Mouse (Mus musculus): Measurements from ENCODE around the gene Ptpa.

Ptpa gene

DNA sequence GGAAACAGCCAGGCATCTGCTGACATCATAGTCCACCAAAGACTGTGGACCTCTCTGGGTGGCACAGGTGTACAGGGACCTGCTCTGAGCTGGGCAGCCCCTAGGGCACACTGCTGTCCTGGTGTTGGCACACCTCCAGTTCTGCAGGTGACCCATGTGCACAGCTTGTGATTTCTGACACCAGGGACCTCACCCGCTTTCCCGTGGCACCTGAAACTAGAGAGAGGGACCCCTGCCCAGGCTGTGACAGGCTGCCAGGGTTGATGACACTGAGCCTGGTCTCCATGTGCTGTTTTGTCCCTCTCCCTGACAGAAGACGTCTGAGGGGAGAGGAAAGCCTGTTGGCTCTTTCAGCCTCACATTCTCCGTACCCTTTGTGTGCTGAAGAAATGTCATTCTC, 22.0 kb downstream of the Ptpa start:
- no peak for DNase-seq (ENCODE audit: low spot score)

DNA sequence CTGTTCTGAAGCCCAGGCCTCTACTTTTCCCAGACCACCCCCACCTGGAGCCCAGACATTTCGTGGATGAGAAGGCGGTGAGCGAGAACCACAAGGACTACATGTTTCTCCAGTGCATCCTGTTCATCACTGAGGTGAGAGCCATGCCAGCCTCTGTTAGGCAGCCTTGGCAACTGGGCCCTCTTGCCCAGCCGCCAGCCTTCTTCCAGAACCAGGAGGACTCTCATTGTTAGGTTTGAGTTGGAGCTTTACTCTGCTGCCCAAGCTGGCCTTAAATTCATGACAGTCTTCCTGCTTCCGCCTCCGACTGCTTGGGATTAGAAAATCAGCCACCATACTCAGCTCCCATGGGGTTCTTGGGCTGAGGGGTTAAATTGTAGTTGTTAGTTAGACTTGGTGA, 23.8 kb downstream of the Ptpa start:
- no peak for DNase-seq (ENCODE audit: low spot score)

DNA sequence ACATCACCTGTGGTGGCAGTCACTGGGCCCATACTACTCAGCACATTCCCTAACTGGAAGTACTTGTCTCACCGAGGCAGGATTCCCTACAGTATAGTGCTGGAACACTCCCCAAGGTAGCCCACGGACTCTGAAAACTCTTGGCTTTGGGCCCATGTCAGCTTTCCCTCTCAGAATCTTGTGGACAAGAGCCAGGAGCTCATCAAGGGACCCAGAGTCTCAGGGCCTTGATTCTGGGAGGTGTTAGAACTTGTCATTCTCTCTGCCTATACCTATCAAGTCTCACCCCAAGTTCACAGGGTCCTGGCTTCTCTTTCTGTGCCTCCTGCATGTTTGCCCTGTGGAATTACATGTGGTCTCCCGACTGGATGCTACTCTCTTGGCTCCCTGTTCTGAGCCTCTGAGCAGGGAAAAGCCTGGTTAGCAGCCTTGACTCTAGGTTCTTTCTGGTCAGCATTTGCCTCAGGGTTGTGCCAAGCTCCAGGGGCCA, 24.4 kb downstream of the Ptpa start:
- DNase-seq (ENCODE audit: low spot score): no peak

DNA sequence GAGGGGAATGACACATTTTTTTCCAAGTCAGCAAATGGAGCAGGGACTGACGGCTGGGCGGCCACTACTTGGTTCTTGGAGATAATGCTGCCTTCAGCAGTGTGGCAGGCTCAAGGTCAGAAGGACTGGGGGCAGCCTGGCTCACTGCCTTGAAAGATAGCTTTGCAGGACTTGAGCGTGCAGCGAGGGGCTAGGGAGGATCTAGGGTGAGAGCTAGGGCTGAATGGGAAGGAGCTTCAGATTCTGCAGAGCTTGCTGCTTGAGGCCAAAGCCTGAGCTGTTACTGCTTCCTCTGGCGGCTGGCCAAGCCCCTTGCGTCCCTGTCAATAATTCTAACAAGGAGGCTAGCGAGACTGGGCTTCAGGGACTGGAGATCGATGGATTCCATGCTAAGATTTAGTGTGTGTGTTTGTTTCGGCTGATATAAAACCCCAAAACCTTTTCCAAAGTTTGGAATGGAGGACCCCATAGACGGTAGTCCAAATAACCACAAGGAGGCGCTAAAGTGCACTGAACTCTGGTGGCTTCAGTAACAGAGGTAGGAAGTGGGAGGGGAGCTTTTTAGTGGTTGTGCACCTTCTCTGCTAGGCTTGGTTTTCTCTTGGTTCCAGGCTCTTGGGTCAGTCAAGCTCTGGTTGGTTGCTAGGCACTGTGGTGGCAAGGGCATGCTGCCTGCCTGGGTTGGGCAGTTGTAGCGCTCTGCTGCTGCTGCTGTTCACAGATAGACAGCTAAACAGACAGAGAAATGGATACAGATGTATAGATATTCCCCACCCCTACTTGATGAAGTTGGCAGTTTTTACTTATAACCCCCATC, 25.1 kb downstream of the Ptpa start:
- DNase-seq (ENCODE audit: low spot score): peak; percentile 68

DNA sequence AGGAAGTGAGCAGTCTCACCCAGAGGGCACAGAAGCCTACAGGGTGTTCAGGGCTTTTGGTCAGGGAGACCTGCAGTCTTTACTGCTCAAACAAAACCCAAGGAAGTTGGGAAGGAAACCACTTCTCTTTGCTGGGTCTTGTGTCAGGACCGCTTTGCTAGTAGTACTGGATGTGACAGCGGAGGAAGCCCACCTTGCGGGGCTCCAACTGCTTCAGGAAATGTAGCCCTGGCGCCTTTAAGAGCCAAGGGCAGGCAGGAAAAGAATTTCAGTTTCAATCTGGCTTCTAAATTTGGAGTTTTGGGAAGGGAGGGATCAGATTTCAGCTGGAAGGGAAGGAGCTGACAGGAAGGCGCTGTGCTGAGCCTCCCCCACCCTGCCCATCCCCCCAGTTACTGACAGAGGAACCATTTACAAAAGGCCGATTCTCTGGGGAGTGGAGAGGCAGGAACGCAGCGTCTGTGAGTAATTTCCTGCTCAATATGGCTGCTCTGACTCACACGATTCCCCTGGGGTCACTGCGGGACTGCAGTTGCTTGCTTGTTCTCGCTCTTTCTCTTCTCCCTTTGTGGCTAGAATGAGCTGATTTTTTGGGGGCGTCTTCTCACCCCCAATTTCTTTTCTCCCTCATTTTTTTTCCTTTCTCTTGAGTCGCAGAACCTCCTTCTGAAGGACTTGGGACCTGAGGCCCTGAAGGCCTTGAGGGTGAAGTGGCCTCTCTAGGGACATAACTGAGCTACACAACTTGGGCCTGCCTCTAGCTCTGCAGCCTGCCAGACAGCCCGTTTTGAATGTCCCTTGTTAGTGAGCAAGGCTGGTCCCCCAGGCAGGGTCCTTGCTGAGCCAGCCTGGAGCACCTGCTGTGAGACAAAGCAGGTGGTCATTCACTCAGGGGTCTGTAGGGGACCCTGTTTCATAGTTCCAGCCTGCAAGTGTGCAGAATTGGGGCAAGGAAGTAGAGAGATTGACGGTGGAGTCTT, 26.0 kb downstream of the Ptpa start:
- DNase-seq (ENCODE audit: low spot score): peak; percentile 76

DNA sequence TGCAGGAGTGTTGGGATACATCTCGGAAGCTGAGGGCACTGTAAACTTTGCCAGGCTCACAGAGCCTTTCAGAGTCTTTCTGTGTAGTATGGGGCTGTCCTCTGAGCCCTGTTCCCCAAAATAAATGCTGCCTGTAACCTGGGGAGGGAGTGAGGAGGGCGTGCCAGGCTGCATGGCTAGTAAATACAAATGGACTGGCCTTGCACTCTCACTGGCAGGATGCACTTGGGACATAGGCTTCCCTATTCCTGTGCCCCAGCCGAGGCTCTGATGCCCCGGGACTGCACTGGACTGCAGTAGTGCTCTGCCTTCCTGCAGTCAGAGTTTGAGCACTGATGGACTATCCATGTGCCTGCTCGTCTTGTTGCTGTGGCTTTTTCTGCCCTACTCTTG, 26.7 kb downstream of the Ptpa start:
- no peak for DNase-seq (ENCODE audit: low spot score)

DNA sequence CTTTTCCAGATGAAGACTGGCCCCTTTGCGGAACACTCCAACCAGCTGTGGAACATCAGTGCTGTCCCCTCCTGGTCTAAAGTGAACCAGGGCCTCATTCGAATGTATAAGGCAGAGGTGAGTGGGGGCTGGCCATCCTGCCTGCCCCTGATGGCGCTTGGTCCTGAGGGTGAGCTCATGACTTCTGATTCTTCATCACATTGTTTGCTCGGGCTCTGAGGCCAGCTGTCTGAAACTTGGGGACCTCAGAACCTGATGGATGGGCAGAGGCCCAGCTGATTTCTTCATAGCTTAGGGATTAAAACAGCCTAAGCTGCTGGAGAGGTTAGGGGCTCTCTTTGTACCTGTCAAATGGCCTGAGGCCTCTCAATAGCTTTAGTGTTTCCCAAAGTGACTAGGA, 27.4 kb downstream of the Ptpa start:
- DNase-seq (ENCODE audit: low spot score): no peak

DNA sequence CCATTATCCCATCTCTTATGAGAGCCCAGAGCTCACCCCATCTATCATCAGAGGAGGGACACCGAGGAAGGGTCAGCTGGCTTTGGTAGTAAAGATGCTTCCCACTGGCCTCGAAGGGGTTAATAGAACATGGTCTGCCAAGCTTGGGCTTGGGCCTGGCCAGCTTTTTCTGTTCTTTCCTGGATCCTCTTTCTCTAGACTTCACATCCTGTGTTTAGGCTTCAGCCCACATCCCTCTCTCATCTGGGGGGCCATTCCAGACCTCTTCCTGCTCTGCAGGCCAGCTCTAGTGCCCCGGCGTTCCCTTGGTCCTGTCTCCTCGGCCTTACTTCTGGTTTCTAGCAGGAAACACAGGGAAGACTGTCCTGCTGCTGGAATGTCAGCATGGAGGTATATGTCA, 28.2 kb downstream of the Ptpa start:
- DNase-seq (ENCODE audit: low spot score): no peak

DNA sequence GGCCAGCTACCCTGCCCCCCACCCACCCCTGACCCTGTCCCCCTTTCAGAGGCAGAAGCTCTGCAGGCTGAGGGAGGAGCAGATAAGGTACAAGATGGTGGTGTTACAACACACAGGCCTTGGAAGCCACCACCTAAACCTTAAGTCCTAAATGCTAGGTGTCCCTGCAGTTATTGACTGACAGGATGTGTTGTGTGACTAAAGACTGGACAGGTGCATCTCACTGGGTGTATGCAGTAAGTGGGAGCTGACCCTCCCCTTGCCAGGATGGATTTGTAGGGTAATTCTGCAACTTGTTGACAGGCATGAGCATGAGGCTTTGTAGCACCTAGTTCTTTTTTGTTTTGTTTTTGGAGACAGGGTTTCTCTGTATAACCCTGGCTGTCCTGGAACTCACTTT, 28.6 kb downstream of the Ptpa start:
- no peak for DNase-seq (ENCODE audit: low spot score)

DNA sequence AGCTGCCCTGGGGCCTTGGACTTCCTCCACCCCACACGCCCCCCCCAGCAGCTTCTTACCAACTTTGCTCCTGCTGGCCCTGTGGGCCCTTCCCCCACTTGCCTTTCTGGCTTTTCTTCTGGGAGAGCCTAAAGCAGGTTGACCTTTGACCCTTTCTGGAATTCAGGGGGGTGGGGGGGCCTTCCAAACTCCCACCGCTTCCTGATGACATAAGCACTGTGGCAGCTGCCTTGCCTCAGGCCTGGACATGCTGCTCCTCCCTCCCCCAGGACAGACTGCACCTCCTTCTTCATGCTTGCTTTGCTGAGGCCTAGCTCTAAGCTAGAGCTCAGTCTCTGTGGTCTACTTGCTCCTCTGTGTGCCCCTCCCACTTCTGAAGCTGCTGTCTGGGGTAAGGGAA, 29.5 kb downstream of the Ptpa start:
- no peak for DNase-seq (ENCODE audit: low spot score)

DNA sequence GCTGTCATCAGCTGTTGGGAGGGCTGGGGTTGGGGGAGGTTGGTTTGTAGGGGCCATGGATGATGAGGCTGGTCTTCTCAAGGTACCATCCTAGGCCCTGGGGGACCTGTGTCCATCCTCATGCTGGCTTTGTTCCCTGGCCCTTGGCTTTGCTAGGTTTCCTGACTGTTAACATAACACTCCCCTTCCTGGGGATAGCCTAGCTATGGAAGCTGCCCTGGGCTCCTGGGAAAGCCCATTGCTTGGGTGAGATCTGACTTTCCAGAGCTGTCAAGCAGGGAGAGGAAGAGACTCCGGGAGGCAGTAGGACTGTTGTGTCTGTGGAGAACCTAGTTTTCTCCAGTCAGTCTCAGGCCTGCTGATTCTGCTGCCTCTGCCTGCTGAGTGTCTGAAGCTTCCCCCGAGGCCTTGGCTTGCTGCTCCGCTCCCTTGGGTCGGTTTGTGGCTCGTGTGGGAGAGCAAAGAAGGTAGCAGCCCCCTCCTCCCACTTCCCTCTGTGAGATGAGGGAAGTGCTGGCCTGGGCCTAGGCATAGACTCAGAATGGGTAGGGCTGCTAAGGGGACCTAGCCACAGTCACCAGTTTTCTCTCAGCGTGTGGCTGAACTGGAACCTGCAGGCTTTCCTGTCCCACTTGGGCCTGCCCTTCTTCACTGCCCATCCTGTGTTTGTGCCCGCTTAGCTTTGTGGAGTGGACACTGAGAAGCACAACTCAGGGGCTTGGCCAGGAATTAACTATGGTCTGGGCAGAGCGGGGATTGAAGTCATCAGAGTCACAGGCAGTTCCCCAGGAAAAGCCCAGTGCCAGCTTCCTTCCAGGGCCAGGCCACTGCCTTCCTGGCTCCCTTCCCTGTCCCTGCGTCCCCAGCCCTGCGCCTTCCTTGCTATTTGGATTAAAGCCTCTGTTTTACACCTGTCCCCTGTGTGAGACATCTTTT, 31.3 kb downstream of the Ptpa start:
- DNase-seq (ENCODE audit: low spot score): no peak

DNA sequence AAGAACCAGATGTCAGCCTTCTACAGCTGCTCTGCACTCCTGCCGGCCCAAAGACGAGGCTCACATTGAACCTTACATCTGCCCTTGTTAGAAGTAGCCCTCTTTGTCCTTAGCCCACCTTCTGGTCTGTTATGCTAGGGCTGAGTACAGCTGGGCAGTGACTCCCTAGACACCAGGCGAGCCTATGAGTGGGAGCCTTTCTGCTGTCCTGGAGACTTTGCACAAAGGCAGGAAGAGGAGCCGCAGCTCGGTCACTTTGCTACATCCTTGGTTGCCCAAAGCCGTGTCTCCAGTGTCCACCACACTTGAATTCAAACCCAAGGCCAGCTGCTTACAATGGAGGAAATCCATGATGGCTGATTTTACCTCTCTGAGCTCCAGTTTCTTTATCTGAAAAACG, 32.5 kb downstream of the Ptpa start:
- DNase-seq (ENCODE audit: low spot score): no peak

DNA sequence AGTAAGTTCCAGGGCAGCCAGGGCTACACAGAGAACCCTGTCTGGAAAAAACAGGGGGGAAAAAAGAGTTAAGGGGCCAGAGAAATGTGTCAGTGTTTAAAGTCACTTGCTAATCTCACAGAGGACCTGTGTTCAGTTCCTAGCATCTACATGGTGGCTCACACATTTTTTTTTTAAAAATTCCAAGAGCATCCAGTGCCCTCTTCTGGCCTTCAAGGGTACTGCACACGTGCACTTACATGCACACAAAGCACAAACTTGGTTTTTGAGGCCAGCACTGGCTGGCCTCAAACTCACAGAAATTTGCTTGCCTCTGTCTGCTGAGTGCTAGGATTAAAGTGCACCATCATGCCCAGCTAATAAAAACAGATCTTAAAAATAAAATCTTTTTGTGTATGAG, 34.7 kb downstream of the Ptpa start:
- DNase-seq (ENCODE audit: low spot score): no peak

DNA sequence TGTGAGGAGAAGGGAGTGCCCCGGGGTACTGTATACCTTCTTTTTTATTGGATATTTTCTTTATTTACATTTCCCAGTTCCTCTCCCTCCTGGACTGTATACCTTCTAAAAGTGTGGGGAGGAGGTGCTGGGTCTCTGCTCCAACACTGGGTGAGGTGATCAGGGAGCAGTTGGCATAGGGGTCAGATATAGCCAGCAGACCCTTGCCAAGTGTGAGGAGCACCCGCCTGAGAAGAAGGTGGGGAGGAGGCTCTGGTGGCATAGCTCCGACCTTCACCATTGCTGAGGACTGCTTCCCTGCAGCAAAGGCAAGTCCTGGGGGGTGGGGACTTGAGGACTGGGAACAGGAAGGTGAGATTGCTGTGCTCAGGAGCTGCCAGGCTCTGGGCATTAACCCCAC, 35.7 kb downstream of the Ptpa start:
- DNase-seq (ENCODE audit: low spot score): no peak

DNA sequence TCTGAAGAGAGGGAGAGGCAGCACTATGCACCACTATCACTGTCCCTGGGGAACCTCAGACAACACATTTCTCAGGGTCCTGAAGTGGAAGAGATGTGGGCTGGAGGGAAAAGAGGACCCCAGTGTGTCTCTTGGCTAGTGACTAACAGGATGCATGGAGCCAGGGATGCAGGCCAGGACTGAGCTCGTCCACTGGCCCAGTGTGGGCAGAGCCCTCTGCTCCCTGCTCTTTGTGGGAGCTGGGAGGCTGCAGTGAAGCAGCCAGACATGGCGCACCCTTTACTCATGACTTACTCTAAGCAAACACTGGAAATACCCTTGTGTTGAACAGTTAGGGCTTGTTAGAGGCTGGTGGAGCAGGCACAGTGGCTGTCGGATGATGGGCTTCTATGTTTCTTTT, 37.7 kb downstream of the Ptpa start:
- DNase-seq (ENCODE audit: low spot score): no peak

DNA sequence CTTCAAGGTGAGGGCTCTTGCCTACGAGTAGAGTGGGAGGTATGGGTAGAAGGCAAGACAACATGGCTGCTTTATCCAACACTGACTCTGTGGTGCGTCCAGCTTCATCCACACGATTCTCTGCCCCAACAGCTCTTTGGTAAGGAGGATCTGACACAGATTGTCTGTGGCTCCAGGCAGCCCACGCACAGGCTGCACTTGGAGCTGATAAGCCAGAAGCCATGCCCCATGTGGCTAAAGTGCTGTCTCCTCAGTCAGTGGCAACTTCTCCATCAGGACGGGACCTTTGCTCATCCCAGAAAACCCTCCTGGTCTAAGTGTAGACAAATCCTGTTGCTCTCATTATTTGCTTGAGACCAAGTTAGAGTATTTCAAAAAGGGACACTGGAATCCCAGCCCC, 38.7 kb downstream of the Ptpa start:
- DNase-seq (ENCODE audit: low spot score): no peak

DNA sequence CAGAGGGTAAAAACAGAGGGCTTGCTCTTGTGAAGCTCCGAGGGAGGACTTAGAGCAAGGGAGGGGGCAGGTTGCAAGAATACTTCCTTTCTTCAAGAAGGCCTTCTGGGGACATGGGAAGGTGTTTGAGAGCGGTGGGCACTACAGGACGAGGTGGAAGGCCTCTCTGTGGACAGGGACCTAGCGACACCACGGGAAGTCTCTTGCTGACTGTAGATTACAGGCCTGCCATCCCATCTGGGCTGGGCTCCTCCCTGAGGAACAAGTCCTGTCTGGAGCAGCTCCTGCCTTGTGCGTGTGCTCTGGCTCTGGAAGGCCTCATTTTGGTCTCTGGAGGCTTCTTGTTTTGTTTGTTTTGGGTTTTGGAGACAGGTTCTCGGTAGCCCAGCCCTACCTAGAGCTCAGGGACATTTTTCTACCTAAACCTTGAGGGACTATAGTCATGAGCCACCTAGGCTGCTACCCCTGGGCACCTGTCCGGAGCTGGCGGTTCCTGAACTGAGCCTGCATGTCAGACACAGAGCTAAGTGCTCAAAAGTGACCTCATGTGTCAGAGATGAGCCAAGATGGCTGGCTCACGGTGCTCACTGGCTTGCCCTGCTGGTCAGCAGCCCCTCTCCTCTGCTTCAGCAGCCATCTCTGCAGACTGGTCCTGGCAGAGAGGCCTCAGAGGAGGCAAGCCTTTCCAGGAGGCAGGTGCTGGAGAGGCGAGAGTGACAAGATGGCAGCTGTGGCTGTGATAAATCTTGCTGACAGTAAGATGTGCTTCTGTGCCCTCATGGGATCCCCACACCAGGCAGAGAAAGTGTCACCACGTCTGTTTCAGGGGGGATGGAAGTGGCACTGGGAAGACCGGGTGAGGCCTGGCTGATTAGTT, 40.5 kb downstream of the Ptpa start:
- DNase-seq (ENCODE audit: low spot score): no peak

DNA sequence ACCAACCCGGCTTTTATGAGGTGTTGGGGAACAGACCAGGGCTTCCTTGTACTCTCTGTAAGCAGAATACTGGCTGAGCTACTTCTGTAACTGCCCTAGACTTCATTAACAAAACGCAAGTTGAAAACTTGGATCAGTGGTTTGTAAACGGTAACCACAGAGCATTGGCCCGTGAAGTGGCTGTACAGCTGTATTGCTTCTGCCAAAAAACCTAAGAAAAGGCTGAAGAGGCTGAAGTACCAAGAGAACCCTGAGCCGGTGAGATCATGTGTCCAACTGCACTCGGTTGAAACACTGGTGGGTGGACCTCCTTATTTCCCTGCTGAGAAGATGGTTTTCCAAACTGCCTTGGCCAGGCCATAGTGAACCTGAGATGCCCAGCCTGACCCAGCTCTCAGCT, 42.5 kb downstream of the Ptpa start:
- no peak for DNase-seq (ENCODE audit: low spot score)

DNA sequence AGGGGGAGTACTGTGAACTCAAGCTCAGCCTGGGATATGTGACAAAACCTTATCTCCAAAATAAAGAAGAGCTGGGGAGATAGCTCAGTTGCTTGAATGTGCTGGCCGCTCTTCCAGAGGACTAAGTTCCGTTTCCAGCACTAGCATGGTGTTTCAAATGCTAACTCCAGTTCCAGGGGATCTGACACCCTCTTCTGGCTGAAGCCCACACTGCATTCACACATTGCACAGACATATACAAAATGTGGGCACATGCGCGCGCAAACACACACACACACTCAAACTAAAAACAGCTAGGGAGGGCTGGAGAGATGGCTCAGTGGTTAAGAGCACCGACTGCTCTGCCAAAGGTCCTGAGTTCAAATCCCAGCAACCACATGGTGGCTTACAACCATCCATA, 43.4 kb downstream of the Ptpa start:
- no peak for DNase-seq (ENCODE audit: low spot score)

DNA sequence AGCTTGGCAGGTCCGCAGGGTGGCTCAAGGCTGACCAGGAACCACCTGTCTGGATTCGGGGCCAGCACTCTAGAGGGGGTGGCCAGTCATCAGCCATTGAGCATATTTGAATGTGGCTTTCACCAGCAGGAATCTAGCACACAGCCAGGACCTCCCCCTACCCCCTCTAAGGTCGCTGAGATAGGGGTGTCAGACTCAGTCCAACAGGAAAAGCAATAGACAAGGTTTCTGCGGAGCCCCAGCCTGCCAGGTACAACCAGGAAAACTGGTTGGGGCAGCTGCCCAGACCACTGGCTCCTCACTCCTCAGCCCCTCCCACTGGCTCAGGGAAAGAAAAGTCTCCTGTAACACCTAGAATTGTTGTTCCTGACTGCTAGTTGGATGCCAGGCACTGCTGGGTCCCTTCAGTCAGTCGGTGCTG, 47.5 kb downstream of the Ptpa start:
- no peak for DNase-seq (ENCODE audit: low spot score)

DNA sequence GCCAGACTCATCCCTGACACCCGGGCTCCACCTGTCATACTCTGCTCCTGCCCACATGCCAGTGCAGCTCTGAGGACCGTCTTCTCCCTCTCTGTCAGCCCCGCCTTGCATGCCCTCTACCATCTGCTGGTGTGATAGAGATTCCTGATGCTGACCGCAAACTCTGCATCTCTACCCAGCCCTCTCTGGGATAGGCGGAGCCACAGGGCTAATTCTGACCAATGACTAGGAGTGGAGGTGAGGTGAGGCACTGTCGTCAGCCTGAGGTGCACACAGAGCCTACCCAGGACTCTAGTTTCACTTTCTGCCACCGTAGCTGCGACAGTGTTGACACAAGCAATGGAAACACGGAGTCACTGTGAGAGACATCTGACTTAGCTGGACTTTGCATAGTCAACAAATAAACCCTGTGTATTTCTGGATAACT, 48.1 kb downstream of the Ptpa start:
- DNase-seq (ENCODE audit: low spot score): peak; percentile 72

All from left cerebral cortex, adult 11 months (tissue).